Mouse (Mus musculus): Measurements from ENCODE around the gene Aldh6a1. TPM values are rescaled to one million over a fixed set of nuclear protein-coding genes. Genes with fewer than 3 reads are reported as not detected.

The Aldh6a1 gene
- total RNA-seq (2021) = 10 to 100 TPM; 32.1 to 34.1 TPM
- long read RNA-seq, experiment 1, transcript Aldh6a1-201 (12 exons, 3,399 nt) = major isoform, 52 of 63 reads
- long read RNA-seq, experiment 1, partial matches to known transcripts = 3 of 63 reads
- long read RNA-seq, experiment 1, other reads (novel, unspliced or antisense) = 8 of 63 reads
- long read RNA-seq, experiment 2, transcript Aldh6a1-201 (12 exons, 3,399 nt) = major isoform, 59 of 70 reads
- long read RNA-seq, experiment 2, partial matches to known transcripts = 7 of 70 reads
- long read RNA-seq, experiment 2, other reads (novel, unspliced or antisense) = 4 of 70 reads

GRCm38 (mm10) chr12:84450718-84451646, at the start of gene Aldh6a1, which contains the start of gene Lin52:
Aldh6a1 (minus strand) TSS chr12:84451004.
Lin52 (plus strand) TSS chr12:84451422.
- peak; percentile 93 for DNase-seq

- no peak for DNase-seq
Observed at GRCm38 (mm10) chr12:84496795-84497194, 46.0 kb upstream of the Aldh6a1 start.

GRCm38 (mm10) chr12:84487324-84488056, 36.7 kb upstream of the Aldh6a1 start:
- peak; percentile 12 for DNase-seq

DNA sequence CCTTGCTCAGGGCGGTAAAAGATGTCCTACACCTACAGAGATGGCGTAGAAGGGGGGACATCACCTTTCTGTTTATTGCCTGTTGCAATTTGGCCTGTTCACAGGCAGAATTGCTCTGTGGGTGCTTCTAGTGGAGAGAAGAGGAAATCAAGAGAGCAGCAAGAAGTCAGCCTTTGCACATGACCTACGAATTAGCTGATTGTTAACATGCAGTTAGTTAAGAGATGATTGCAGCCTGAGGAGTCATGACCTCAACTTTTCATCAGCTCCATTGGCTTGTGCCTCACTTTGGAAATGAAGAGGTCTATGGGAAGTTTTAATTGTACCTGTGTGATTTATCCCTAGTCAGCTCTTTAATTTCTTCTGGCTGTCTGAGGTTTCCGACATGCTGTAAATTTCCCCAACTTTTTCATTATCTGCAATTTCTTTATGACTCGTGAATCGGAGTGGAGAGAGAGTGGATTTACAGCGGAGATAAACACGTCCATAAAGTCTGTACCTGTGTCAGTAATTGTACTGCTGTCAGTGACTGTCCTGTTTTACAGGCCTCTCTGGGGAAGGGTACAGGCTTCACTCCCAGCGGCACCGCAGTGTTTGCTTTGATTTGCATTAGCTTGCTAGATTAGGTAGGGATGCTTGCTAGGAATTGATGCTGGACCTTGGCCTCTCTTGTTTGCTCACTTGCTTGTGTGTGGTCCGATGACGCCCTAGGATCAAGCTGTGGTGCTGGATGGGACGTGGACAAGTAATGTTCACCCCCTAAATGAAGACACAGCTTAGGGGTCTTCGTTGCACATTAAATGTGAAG, 32.2 kb upstream of the Aldh6a1 start:
- no peak for DNase-seq

DNA sequence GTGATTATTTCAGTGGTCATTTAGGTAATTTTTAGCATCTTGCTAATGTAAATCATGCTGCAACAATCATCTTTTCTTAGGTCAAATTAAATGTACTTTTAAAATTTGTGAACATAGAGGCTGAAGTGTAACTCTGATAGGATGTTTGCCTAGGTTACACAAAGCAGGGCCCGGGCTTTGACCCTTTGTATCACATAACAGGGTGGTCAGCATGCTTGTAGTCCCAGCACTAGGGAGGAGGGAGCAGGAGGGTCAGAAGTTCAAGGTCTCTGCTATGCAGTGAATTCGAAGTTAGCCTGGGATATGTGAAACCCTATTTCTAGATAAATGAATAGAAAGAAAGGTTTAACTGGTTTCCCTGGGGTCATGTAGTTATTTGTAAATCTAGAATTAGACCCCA, 30.4 kb upstream of the Aldh6a1 start:
- DNase-seq = no peak

GRCm38 (mm10) chr12:84478937-84479336, 28.1 kb upstream of the Aldh6a1 start:
- no peak for DNase-seq

GRCm38 (mm10) chr12:84468701-84469100, 17.9 kb upstream of the Aldh6a1 start:
- DNase-seq = no peak

GRCm38 (mm10) chr12:84462856-84463255, 12.1 kb upstream of the Aldh6a1 start:
- no peak for DNase-seq

- no peak for DNase-seq
Observed at GRCm38 (mm10) chr12:84461416-84461815, 10.6 kb upstream of the Aldh6a1 start.

DNA sequence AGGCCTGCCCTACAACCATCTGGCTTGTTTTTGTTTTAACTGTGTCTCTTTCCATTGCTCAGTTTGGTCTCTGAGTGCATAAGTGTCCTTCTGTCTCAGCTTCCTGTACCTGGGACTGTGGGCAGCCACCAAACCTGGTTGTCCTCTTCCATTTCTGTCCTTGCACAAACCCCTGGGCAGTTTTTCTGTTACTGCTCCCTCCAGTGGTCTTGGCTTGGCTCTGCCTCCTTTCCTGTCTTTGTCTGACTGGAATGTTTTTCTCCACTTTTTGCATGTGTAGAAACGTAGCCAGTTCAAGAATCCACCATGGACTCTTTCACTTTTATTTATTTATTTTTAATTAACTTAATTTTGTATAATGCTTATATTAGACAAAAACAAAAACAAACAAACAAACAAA, 9.0 kb upstream of the Aldh6a1 start:
- no peak for DNase-seq

- no peak for DNase-seq
Observed at GRCm38 (mm10) chr12:84456911-84457310, 6.1 kb upstream of the Aldh6a1 start.

GRCm38 (mm10) chr12:84451801-84452200, 997 bp upstream of the Aldh6a1 start:
- no peak for DNase-seq

DNA sequence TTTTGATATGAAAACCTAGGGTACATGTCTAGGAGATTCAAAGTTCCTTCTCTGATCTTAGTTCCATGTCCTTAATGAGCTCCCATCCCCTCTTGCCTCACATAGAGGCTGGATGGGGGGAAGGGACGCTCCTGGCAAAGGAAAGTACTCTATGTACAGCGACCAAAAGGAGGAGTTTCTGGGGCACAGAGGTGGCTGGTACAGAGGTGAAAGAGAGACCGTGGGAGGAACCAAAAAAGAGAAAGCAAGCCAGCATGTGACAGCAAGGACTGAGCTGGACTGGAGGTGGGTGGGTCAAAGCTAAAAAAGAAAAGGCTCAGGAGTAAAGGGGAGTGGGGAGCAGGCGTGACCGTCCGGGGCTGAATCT, 470 bp downstream of the Aldh6a1 start:
- DNase-seq = no peak

- no peak for DNase-seq
Observed at GRCm38 (mm10) chr12:84449887-84450286, 917 bp downstream of the Aldh6a1 start.

GRCm38 (mm10) chr12:84448181-84448580, 2.6 kb downstream of the Aldh6a1 start:
- DNase-seq = no peak

DNA sequence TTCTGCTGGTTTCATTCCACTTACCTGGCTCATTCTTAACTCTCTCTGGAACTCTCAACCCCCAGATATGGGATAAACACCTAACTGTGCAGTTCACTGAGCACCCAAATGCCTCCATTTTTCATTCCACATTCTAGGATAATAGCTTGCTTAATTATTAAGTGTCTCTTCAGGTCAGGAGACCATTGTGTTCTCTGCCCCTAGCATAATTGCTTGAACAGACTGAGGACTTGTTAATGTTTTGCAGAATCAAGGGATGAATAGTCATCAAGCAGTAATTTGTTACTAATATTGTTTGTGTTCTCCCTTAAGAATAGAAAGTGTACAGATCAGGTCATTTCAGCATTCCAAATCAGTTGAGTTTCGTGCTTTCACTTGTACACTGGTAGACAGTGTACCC, 3.4 kb downstream of the Aldh6a1 start:
- no peak for DNase-seq

DNA sequence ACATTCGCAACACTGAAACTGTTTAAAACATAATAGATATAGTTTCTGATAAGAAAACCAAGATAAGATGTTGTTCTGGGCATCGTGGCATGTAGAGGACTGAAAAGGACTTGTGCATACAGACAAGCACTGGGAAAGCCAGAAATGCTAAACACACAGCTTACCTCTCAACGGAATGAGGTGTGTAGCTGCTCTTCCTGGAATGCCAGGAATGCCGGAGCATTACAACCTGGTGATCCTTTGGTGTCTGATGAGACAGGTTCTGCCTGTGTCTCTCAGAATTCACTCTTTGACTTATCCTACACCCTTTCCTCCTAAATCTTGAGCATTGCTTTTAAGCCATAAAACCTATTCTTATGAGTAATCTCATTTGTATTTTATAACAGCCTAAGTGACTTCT, 8.3 kb downstream of the Aldh6a1 start:
- no peak for DNase-seq

- no peak for DNase-seq
Observed at GRCm38 (mm10) chr12:84438697-84439096, 12.1 kb downstream of the Aldh6a1 start.

GRCm38 (mm10) chr12:84429825-84430224, 21.0 kb downstream of the Aldh6a1 start:
- no peak for DNase-seq

GRCm38 (mm10) chr12:84423990-84424389, 26.8 kb downstream of the Aldh6a1 start:
- DNase-seq = no peak

DNA sequence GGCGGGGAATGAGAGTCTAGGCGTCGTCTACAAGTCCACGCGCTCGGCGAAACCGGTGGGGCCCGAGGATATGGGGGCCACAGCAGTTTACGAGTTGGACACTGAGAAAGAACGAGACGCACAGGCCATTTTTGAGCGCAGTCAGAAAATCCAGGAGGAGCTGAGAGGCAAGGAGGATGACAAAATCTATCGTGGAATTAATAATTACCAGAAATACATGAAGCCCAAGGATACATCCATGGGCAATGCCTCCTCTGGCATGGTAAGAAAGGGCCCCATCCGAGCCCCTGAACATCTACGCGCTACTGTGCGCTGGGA, 33.2 kb downstream of the Aldh6a1 start:
- DNase-seq = no peak

Data from gastrocnemius, postnatal 10 days (tissue).